Mouse (Mus musculus): ENCODE data around the gene Cat. TPM values are rescaled to one million over a fixed set of nuclear protein-coding genes. Genes with fewer than 3 reads are reported as not detected.

Cat gene
- total RNA-seq, 2 experiments from 2014 or later = 40.2 to 51.7 TPM

Other genes starting within 250 kb of the Cat start
- gene Ehf, start 181.9 kb downstream of the Cat start, total RNA-seq (2021) = under 1 TPM in 1 of 2 experiments, not detected in 1; 0.11 TPM
- gene Elf5, start 73.5 kb downstream of the Cat start, total RNA-seq (2021) = 1 to 10 TPM in 1 of 2 experiments, under 1 TPM in 1; 0.72 to 1.2 TPM
- 10 to 100 TPM in 1 of 2 experiments, 1 to 10 TPM in 1; 9.0 to 11.0 TPM for gene Abtb2, start 81.2 kb upstream of the Cat start, total RNA-seq (2021)